Mouse (Mus musculus) c-Kit-positive CD71-negative TER-119-negative erythroid progenitor cells, embryonic 14.5 days (primary cell): ENCODE data around the gene Anks4b.

ENCODE experiments used
- DNase-seq: peaks from one replicate; pipeline ENCODE4 v3.0.0-alpha.2; 2013; ENCODE audit warnings: low read depth

The Anks4b gene

DNA sequence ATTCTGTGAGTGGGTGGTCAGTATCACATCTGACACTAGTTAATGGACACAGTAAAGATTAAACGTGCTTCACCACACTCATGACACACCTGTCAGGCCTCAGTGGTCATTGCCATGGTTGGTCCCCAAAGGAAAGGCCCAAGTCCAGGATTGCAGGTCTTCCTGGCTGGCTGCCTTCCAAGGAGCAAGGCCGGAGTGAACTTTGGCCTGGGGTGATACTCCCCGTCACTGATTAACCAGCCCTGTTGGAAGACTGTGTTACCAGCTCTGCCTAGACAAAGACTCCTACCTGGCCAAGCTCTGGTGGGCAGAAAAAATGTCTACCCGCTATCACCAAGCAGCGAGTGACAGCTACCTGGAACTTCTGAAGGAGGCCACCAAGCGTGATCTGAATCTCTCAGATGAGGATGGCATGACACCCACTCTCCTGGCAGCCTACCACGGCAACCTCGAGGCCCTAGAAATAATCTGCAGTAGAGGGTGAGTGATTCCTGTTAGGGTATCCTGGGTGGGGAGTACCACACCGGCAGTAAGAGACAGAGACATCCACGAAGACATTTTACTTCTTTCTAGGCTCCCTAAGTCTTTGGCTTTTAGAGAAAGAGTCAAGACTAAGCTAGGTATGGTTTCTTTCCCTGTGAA lies at the start of gene Anks4b:
Gene Anks4b (plus strand): TSS at position 256 of the 642 bp plus-strand sequence.
- no peak for DNase-seq

DNA sequence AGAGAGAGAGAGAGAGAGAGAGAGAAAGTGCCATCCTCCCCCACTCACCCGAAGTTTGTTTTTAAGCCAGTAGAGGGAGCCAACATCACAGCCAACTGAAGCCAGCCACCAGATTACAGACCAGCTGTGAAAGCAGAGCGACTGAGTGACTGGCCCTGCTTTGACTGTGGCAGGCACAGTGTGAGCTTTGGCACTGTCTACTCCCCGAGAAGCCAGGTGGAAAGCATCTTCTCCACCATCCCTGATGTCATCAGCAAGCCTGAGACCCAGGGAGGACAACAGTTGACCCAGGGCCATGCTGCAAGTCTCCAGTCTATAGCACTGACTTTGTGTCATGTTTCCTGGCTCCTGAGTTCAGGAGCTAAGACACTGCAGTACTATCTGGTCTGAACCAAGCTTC lies 48.8 kb upstream of the Anks4b start:
- peak; percentile 25 for DNase-seq

DNA sequence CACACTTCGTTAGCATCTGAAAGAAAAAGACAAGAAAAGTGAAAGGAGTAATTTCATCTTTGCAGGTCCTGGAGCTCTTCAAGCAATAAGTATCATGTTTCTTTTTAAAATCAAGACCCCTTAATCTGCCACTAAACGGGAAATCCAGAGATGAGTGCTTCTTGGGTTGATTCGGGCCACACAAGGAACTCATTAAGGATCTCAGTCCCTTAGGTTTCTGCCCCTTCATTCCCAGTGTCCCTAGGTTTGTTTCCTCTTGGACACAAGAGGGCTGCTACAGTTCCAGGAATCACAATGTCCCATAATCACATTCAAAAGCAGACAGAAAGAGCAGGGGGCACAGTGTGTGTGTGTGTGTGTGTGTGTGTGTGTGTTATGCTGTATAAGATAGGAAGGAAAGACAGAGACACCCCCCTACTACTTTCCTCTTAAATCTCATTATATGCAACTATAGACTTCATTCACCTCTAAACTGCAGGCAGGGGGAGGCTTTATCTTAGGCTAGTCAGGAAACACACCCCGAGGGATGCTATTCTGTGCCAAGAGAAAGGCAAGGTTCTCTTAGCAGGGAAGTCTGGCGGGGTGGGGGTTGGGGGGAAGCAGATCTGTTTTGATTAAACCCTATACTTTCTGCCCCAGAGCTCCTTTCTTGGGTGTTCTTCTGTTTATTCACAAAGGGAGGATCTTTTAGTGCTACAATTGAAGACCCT lies 46.5 kb upstream of the Anks4b start:
- no peak for DNase-seq

DNA sequence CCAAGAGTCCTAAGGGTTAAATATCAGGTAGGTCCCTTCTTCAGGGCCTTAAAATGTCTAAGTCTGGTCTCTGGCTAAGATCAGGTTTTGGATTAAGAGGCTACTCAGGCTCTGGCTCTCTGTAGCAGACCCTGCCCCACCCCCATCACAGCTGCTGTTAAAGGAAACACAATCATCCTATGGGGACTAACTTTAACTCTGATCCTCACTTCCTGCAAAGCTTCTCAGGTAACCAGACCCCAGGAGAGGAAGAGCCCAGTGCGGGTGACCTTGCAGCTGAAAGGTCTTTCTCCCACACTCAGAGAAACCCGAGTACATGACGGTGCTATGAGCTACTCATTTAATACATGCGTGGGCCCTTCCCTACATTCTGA lies 46.0 kb upstream of the Anks4b start:
- no peak for DNase-seq

DNA sequence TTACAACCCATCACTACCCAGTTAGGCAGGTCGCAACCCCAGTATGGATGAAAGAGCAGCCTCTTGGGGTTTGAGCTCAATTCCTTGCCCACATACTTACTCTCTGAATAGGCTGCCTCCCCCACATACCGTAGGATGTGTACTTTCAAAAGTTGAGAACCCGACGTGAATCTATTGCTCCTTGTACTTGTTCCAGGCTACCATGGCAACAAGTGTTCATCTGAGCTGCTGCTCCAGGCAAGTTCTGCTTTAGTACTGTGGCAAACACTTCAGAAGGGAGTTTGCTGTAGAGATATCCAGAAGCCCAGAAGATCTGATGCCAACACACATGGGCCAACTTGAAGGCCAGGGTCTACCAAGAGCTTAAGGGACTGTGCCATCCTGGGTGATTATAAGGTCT lies 44.7 kb upstream of the Anks4b start:
- DNase-seq, result no peak

DNA sequence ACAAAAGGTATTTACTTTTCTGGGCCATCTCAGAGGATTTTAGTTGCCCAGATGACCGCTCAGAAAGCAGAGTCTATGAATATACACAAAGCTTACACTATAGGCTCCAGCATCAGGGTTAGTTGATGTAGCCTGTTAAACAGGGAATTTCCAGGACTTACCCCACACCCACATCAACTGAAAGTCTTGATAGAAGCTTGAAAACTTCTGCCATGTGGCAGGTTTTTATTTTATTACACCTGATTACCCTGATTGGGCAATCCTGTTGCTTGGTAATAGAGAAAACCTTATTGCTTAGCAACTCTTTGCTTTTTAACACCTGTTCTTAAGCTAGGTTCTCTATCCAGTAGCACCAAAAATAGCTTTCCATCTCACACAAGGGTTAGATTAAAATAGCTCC lies 30.9 kb upstream of the Anks4b start:
- no peak for DNase-seq

DNA sequence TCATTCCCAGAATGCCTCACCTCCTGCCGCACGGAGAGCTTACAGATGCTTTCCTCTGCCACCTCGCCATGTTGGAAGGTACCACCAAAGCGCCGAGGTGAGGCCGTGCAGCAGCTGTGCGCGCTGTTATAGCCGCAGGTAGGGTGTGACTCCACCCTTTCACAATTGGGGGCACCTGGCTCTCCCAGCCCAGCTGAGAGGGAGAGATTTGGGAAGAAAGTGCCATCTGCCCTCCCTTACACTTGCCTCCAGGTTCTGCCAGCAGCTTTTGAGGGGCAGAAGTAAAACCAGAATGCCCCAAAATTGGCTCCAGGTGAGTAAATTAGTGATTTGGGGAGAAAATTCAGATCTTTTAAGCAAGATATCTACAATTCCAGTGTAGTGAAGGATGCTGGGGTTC lies 28.5 kb upstream of the Anks4b start, which contains the start of gene Zp2:
Gene Zp2 (minus strand): TSS at position 101 of the 400 bp plus-strand sequence.
- no peak for DNase-seq

DNA sequence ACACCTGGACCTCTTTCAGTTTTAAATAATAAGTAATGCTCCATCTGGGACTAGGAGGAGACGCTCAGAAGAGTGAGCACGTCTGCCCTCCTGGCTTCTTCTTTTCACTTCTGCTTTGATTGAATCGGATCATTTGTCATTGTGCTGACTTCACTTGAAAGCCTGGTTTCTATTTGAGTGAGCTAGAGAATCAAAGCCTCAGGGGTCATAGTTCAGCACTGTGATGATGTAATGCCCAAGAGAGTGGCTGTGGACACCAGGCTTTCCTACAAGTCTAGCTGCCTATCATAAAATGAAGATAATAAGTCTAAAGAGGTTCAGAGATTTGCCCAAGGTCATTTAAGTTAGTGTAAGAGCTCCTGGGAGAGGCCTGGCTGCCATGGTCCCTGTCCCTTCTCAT lies 23.4 kb upstream of the Anks4b start:
- DNase-seq, result no peak

DNA sequence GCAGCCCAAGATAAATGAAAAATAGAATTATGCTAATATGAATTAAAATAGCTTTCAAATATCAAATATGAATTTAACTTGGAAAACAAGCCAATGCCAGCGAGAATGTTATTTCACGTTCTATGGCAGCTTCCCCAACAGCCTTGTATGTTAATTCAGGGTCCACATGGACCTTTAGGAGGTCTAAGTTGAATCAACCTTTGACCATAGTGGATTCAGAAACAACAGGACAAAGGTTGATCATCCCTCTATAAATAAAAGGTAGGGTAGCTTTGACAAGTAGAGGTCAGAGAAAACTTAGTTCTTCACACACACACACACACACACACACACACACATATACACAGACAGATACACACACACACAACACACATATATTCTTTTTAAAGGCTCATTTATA lies 22.8 kb upstream of the Anks4b start:
- DNase-seq, result no peak

DNA sequence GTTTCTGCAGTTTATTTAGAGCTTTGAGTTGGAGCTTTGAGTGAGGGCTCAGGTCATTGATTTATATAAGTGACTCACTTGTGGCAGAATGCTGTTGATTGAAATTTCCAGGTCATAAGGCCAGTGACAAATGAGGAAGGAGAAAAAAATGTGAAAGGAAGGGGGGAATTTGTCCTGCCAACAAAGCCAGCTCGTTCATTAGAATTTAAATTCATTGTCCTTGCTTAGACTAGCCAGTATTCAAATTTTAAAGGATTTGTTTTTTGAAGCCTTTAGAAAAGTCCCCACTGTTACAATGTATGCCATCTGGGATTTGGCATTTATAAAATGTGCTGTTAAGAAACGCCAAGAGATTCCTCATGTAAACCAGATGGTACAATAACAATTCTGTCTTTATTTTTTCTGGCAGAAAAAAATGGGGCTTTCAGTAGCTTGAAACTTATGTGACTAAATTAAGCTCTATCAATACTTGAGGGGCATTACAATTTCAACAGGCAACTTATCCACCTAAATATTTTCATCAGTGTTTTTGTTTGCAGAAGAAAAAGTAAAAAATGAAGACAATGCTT lies 16.7 kb upstream of the Anks4b start:
- DNase-seq, result no peak

DNA sequence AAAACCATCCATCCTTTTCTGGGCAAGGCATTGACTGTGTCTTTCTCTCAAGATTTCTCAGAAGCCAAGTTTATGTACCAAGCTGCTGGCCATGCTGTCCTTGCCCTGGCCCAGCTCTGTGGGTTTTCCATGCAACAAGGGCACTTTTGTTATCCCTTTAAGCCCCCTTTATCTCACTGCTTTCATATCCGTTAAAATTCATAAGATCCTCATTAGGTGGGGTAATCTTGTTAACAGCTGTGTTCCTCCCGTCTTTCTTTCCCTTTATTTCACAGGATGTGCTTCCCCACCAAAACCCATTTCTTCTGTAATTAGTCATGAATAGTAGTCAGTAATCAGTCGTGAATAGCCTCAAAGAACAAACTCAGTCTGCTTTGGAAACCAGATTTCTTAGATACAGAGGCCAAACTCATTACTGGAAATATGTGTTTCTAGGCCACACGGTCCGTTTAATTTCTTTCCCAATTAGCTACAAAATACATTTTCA lies 16.0 kb upstream of the Anks4b start:
- DNase-seq, result no peak

DNA sequence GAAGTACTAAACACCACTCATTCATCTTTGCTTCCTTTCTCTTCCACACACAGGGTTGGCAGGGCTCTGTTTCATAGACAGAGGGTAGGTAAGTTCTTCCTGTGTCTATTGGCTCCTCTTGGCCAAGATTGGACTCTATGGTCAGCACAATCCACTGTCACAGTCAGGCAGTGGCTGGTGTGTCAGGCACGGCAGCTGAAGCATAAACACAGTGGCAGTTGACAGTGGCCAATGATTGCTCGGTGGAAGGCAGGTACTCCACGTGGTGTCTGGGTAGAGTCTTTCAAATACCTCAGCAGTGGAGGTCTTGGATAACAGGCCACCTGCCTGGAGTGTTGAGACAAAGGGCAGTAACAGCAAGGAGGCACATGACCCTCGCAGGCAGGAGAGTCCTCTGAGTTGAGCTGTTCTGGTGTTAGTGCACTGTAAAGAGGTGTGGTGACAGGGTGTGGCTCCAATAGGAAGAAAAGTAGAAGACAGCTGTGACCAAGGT lies 15.5 kb upstream of the Anks4b start:
- no peak for DNase-seq

DNA sequence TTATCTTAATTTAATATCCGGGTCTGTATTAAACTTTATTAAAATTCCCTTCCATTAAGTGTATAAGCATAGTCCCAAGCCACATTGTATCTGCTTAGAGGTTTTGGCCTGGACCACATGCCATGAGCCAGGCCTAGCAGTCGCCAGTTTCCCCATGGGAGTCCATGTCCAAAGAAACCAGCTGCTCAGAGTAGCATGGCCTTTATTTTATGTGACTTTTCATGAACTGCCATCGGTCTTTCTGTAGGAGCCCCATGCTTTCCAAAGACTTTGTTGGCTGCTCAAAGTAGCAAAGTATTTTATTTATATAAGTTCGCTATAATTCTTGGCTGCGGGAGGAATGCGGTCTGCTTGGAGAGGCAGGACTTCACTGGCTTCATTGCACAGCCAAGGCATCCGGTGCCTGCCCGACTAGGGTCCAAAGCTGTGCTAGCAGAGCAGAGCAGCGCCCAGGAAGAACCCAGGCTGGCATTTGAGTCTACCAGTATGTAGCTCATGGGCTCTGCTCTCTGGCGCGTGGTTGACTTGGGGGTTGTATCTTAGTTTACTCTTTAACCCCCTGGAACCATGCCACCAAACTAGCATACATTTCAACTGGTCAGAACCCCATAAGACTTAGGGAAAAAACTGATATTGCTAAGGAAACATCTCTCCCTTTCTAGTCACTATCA lies 9.9 kb upstream of the Anks4b start:
- no peak for DNase-seq

DNA sequence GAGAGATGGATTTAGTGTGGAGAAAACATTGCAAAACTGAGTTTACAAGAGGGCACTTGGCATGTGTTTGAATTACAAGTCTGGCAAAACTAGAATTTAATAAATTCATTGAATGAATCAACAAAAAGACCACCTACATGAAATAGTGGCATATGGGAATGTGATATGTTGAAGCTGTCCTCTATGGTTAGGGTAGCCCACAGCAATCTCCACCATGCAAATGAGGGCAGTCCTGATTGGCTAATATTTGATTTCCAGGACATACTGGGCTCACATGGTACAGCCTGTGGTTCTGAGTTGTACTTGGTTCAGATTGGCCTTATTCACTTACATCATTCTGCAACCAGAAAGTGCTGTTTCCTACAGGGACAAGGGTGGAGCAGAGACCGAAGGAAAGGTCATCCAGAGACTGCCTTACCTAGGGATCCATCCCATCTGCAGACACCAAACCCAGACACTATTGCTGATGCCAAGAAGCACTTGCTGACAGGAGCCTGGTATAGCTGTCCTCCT lies 1.4 kb upstream of the Anks4b start:
- DNase-seq, result no peak

DNA sequence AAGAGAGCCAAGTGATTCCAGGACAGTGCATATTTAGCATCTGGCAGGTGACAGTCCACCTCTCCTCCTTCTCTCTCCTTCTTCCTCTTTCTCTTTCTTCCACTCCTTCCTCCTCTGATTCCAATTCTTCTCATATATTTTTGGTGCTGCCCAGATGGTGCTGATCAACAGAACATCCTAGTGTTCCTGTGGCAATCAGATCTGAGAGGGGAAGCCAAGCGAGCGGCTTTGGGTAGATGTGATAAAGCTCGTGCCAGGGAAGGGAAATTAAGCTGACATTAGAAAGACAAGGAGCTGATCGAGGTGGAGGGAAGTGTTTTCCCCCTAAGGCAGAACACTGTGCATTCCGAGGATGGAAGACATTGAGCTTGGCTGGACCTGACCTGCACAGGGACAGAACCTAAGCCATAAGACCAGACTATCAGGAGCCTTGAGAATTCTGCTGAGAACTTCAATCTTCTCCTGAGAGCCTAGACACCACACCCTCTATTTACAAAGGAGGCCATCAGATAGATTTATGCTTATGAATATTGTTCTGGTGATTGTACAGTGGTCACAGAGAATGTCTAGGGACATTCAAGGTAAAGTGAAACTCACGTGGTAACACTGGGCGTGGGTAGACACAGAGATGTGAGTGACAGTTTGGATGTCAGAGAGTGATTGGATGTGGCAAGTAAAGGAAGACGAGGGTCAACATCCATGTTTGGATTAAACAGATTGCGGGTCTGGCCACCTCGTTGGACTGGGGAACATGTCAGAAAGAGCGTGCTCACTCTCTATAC lies 1.3 kb downstream of the Anks4b start:
- no peak for DNase-seq

DNA sequence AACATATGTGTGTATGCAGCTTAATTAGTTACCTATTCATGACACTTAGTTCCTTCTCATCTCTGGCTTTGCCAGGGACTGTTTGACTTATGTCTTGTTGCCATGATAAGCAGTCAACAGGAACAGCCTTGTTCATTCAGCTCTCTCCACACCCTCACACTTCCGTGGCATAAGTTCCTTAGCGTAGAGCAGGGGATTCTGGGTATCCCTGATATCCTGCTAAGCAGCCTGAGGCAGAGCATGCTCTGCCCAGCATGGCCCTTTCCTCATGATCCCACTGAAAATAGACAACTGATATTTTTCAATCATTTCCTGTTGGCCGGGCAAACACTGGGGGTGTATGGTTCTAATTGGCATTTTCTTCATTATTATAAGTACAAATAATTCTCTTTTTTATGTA lies 4.0 kb downstream of the Anks4b start:
- DNase-seq, result no peak

DNA sequence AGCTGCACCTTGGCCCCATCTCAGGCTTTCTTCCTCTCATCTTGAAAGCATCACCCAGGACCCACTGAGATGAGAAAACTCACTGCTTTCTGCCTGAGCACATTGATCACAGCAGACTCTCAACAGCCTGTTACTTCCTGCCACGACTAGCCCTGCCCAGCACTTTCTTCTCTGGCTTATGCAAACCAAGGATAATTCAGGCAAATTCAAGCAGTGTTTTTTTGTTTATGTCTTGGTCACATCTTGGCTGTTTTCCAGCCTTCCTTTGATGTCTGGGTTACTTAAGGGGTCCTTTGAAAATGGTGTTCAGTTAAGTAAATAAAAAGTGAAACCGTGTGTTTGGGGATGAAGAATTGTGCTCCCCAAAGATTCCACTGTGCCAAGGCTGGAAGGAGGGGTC lies 5.3 kb downstream of the Anks4b start:
- no peak for DNase-seq

DNA sequence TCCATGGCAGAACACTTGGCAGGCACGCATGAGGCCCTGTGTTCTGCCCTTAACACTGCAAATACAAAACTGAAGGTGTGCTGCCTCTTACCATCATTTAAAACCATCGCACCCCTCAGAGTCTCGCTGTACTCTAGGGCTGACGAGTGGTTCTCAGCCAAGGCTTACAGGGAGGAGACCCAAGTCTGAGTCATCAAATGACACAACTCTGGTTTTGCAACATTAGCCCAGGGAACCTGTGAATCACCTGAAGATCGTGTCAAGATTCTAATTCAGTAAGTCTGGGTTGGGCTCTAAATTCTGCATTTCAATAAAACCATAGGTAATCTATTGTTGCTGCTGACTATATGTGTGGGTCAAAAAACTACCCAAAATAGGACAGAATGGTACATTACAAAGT lies 6.9 kb downstream of the Anks4b start:
- DNase-seq, result no peak

DNA sequence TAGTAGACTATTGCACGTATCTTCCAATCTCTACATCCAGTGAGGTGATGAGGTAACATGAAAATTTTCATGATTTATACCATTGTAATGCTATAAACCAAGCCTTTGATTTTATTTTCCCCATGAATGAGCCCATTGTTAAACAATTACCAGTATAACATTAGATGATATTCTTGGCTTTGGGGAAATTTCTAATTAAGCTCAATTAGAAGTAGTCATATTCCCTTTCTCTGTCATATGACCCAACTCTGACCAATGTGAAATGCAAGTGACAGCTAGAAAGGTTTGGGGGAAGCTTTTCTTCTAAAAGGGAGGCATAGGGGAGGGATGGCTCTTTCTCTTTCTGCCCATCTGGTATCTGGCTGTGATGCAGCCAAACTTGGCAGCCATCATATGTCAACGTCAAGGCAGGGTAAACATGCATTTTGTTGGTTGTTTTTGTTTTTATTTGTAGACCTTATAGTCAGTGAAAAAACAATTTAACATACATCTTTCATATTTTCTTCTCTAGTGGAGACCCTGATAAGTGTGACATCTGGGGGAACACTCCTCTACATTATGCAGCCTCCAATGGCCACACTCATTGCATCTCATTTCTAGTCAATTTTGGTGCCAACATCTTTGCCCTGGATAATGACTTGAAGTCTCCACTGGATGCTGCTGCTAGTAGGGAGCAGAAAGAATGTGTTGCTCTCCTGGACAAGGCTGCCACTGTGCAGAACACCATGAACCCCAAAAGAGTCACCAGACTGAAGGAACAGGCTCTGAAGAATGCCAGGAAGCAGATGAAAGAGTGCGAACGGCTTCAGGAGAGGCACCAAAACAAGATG lies 8.0 kb downstream of the Anks4b start:
- no peak for DNase-seq

DNA sequence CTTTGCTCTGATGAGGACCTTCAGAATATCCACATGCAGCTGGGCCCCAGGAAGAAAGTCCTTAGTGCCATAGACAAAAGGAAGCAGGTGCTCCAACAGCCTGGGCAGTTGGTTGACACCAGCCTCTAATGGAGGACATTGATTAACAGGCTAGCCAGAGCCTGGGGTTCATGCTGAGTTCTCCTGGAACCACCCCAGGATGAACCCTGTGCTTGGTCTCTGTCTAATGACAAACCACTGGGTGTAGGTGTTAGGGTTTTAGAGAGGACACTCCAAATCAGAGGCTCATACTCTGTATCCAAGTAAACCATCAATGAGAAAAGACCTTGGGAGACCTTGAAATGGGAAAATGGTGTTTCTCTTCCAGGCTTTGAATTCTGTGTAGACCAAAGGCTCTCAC lies 9.2 kb downstream of the Anks4b start:
- no peak for DNase-seq

DNA sequence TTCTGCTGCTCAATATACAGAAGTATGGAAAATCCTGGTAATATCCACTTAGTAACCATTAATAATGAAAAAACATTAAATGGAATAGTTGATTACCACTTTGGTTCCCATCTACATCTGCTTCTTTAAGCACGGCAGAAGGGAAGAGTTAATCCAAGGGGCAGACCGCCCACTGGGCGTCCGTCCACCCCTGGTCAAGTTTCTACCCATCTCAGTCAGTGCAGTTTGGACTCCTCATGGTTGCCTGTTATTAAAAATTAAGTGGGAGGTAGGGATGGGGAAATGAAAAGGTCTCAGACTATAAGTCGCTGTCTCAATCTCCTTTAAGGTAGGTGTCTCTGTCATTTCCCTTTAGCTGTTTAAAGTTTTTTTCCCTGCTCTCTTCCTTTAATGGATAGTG lies 15.3 kb downstream of the Anks4b start:
- no peak for DNase-seq
